Mouse (Mus musculus) embryonic fibroblast, embryonic 13.5 days (primary cell): ENCODE results near the gene Specc1l.

ENCODE experiments used
- CTCF ChIP-seq: IDR thresholded peaks from 2 replicates; pipeline ENCODE4 v1.5.1; 2011; ENCODE audit warnings: mild to moderate bottlenecking, control low read depth, low read length, moderate library complexity, borderline replicate concordance; ENCODE audit not compliant: insufficient read depth
- POLR2A ChIP-seq: IDR thresholded peaks from 2 replicates; pipeline ENCODE4 v1.6.1; 2011; ENCODE audit warnings: low read depth, mild to moderate bottlenecking, control low read depth, low read length, moderate library complexity

DNA sequence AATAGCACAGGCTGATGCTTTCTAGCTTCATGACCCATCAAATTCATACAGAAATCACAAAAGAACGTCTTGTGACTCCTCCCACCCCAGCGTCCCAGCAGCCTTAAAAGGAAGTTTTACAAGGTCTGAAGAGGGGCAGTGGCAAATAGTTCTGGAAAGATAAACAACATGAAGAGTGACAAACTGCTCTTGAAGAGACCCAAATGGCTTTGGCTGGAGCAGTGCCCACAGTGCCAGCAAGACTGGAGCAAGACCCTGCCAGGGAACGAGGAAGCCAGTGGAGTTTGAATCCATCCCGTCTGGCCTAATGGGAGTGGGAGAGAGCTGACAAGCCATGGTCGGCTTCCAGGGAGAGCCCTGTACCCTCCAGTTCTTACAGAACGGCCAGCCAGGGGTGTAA is 25.3 kb upstream of the Specc1l start:
- no peak for TF ChIP-seq POLR2A
- TF ChIP-seq CTCF: no peak
